Mouse (Mus musculus) heart, postnatal 0 days (tissue): Measurements from ENCODE around the gene Atcay. TPM values are rescaled to one million over a fixed set of nuclear protein-coding genes. Genes with fewer than 3 reads are reported as not detected.
A peak's percentile ranks its signal among the peaks of the same experiment; 100 is the strongest.

Experiments
- ATAC-seq: fragments of 200-750 bp; cut with Nextera tagmentation; 2 replicates; pipeline ENCODE4 v1.8.0; 2017; ENCODE audit warnings: low read depth, moderate number of reproducible peaks, moderate library complexity; ENCODE audit not compliant: insufficient read depth
- DNase-seq: peaks from one replicate; pipeline ENCODE4 v3.0.0-alpha.2; 2016; ENCODE audit warnings: low spot score
- H3K27ac ChIP-seq: fragments of 300-500 bp; sonication (generic); 2 replicates; pipeline ENCODE4 v1.5.1; 2014; ENCODE audit warnings: low read depth, mild to moderate bottlenecking
- H3K27me3 ChIP-seq: fragments of 300-500 bp; sonication (generic); 2 replicates; pipeline ENCODE4 v1.6.1; 2014; ENCODE audit warnings: low read length, mixed read lengths; ENCODE audit not compliant: control insufficient read depth, insufficient read depth
- H3K36me3 ChIP-seq: fragments of 300-500 bp; sonication (generic); replicated peaks from 2 replicates; pipeline ENCODE4 v1.6.1; 2014; ENCODE audit warnings: low read length, mixed read lengths; ENCODE audit not compliant: control insufficient read depth, insufficient read depth
- H3K4me1 ChIP-seq: fragments of 300-500 bp; sonication (generic); 2 replicates; pipeline ENCODE4 v1.6.1; 2014; ENCODE audit warnings: antibody characterized with exemption; ENCODE audit not compliant: control insufficient read depth, insufficient read depth
- H3K4me2 ChIP-seq: fragments of 300-500 bp; sonication (generic); 2 replicates; pipeline ENCODE4 v1.6.1; 2014; ENCODE audit warnings: low read depth, mild to moderate bottlenecking, low read length, moderate library complexity
- H3K4me3 ChIP-seq: fragments of 300-500 bp; sonication (generic); 2 replicates; pipeline ENCODE4 v1.5.1; 2014; ENCODE audit warnings: low read depth, low read length
- H3K9ac ChIP-seq: fragments of 300-500 bp; sonication (generic); replicated peaks from 2 replicates; pipeline ENCODE4 v1.6.1; 2014; ENCODE audit warnings: low read depth, low read length, mixed read lengths
- H3K9me3 ChIP-seq: fragments of 300-500 bp; sonication (generic); replicated peaks from 2 replicates; pipeline ENCODE4 v1.6.1; 2016; ENCODE audit warnings: low read length; ENCODE audit not compliant: control insufficient read depth
- CTCF ChIP-seq: IDR thresholded peaks from 2 replicates; pipeline ENCODE4 v1.5.1; 2016; ENCODE audit warnings: antibody characterized with exemption, control low read depth, low read depth
- EP300 ChIP-seq: IDR thresholded peaks from 2 replicates; pipeline ENCODE4 v1.6.1; 2016; ENCODE audit warnings: antibody characterized with exemption, low read depth
- WGBS: fragments of 180-500 bp; shearing (Covaris S2); extraction: QIAGEN DNeasy Blood & Tissue Kit; methylation state at CpG from one replicate; pipeline ENCODE4 v1.1.7; 2014; 5-methylcytosine and 5-hydroxymethylcytosine counted together
- polyA plus RNA-seq: library from polyadenylated mRNA; unstranded; fragments of >200 nt; fragmentation: Nextera tagmentation; extraction: Ambion mirVana; gene quantifications from 2 replicates; pipeline ENCODE4 v1.2.1, GENCODE M21; 2015
- total RNA-seq: library from RNA; depleted of rRNA; stranded (reverse); fragments of >200 nt; gene quantifications from 2 replicates; pipeline ENCODE4 v1.2.3, GENCODE M21; 2014; ENCODE audit warnings: low replicate concordance

Gene Atcay
- total and polyA plus RNA-seq, 2 experiments from 2014 or later, result 0.25 TPM; not detected in 1

DNA sequence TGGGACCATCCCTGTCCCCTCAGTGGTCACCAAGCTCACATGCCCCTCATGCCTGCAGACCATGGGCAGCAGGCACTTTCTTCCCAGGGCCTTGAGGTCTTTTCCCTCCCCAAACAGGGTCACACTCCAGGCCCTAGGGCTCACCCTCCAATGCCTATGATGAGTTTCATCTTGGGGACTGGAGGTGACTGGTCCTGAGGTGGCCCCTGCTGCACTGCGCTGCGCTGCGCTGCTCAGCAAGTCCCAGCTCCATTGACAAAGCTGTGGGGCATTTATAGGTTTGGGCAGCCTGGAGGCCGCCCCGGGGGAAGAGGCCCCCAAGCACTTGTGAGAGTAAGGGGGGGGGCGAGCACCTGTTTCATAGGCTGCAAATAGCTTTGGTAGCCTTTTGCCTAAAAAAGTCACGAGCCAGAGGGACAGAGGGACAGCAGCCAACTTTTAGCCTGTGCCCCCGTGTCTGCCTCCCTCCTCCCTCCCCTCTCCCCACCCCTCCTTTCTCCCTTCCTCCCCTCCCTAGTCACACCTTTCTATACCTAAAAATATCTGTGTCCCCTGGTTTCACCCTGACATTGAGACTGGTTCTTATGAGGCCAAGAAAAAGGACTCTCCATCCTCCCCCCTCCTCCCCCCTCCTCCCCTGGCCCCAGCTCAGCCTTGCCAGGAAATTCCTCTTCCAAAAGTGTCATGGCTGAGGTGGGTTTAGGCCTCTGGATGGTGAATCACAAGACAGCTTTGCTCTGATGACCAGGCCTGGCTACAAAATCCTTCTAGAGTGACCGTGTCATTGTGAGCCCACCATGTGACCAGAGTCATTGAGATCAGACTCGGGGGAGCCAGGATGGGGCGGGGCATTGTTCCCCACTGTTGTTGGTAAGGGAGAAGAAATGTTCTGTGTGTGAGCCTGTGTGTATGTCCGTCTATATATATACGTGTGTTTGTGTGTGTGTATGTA lies 28.6 kb downstream of the Atcay start, which contains the start of gene Nmrk2:
Gene Nmrk2 (minus strand): TSS at position 245 of the 952 bp plus-strand sequence.
- Histone ChIP-seq H3K9me3 (no peaks in the 10 kb centered on the region), H3K4me3 (no peak within 1 kb of the TSS), H3K4me1 (peaks cover 29% of the 10 kb centered on the region), H3K9ac (peak within 1 kb of the TSS; percentile 47), H3K36me3 (no peaks in the 10 kb centered on the region), H3K27me3 (no peaks in the 10 kb centered on the region), H3K4me2 (peak within 1 kb of the TSS; percentile 19), H3K27ac (peak within 1 kb of the TSS; percentile 98)
- ATAC-seq (peak; percentile 57), DNase-seq (peak; percentile 93)
- TF ChIP-seq EP300, result peak; percentile 95
- 0 out of 2 replicates have a peak, but pooled peaks have one; percentile 2 for TF ChIP-seq CTCF
- WGBS, result 31% methylated on average over 13 of the region's 13 CpGs

DNA sequence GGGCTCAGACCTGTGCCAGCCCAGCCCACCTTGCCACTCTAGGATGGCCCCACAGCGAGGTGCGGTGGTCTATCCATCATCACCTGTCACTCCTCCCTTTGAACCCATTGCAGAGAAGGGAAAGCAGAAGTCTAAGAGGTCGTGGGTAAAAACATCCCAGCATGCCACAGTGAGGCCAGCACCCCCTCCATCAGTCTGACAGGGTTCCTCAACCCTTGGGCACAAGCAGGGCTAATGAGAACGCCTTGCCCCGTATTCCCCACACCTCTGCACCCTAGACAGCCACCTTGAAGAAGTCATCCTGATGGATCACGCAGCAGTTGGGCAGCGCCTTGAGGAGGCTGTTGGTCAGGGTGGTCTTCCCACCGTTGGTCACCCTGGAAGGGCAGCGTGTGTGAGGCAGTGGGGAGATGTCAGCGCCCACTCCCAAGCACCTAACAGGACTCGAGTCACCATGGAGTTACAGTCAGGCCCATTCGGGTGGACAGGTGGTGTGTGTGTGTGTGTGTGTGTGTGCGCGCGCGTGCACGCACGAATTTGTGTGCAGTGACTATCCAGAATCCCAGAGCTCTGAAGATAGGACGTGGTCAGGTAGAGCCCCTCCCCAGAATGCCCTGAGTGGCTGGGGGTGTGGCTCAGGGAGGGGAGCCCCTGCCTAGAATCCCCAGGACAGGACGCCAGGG lies 29.9 kb downstream of the Atcay start:
- TF ChIP-seq CTCF, result no peak
- 0 out of 2 replicates have a peak, but pooled peaks have one; percentile 19 for TF ChIP-seq EP300
- WGBS, result 50% methylated on average over 20 of the region's 20 CpGs
- Histone ChIP-seq H3K9me3 (no peaks in the 10 kb centered on the region), H3K27me3 (no peaks in the 10 kb centered on the region), H3K4me1 (peaks cover 29% of the 10 kb centered on the region), H3K36me3 (no peaks in the 10 kb centered on the region), H3K9ac (peak overlapping the region; percentile 47), H3K4me3 (no peak overlapping the region), H3K4me2 (0 out of 2 replicates have a peak overlapping the region, but pooled peaks have one; percentile 12), H3K27ac (peak overlapping the region; percentile 98)
- DNase-seq, result peak; percentile 12
- ATAC-seq, result no peak

- TF ChIP-seq CTCF (no peak), EP300 (no peak)
- H3K4me3 ChIP-seq, result no peak overlapping the region
- peak overlapping the region; percentile 28 for H3K4me2 ChIP-seq
- WGBS, result 63% methylated on average over 13 of the region's 13 CpGs
- H3K36me3 ChIP-seq, result no peaks in the 10 kb centered on the region
- H3K4me1 ChIP-seq, result peaks cover 29% of the 10 kb centered on the region
- H3K27ac ChIP-seq, result peak overlapping the region; percentile 98
- peak; percentile 9 for DNase-seq
- H3K9me3 ChIP-seq, result no peaks in the 10 kb centered on the region
- no peaks in the 10 kb centered on the region for H3K27me3 ChIP-seq
- peak overlapping the region; percentile 47; the same call in 1 of the 2 replicates for H3K9ac ChIP-seq
- ATAC-seq, result no peak
These were observed 30.5 kb downstream of the Atcay start for GRCm38 (mm10) chr10:81200141-81200540.

DNA sequence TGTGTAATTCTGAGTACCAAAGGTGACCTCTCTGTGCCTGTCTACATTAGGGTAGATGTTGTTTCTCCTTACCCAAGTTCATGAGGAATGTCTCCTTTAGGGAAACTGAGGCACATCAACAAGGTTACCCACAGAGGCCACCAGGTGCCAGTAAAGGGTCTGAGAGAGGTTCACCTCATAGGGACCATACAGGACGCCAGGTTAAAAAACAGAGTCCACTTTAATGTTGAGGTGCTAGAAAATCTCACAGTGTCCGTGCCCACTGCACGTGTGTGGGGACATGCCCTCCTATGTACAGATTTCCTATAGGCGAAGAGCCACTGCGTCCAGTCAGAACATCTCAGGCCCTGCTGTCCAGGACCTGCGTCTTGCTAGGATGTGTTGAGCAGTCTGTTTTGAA lies 31.6 kb downstream of the Atcay start:
- WGBS, result 75% methylated on average over 6 of the region's 6 CpGs
- no peak for DNase-seq
- TF ChIP-seq CTCF (no peak), EP300 (no peak)
- Histone ChIP-seq H3K36me3 (no peaks in the 10 kb centered on the region), H3K9me3 (no peaks in the 10 kb centered on the region), H3K9ac (peak overlapping the region; percentile 47), H3K4me1 (peaks cover 27% of the 10 kb centered on the region), H3K4me3 (no peak overlapping the region), H3K4me2 (peak overlapping the region; percentile 28; the same call in 1 of the 2 replicates), H3K27ac (peak overlapping the region; percentile 98), H3K27me3 (no peaks in the 10 kb centered on the region)
- ATAC-seq, result no peak

DNA sequence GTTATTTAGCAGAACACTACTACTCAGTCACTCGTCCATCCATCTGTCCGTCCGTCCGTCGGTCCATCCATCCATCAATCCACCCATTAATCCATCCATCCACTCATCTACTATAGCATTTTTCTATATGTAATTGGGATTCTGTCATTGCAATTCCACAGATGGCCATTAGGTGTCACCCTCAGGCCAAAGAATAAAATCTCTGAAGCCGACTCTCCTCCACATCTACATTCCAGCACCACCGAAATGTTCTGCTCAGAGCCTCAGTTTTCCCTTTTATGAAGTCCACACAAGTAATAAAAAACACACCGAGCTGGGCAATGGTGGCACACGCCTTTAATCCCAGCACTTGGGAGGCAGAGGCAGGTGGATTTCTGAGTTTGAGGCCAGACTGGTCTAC lies 32.4 kb downstream of the Atcay start:
- H3K4me2 ChIP-seq, result no peak overlapping the region
- no peaks in the 10 kb centered on the region for H3K27me3 ChIP-seq
- H3K4me1 ChIP-seq, result peaks cover 21% of the 10 kb centered on the region
- no peaks in the 10 kb centered on the region for H3K9me3 ChIP-seq
- no peak overlapping the region for H3K9ac ChIP-seq
- no peaks in the 10 kb centered on the region for H3K36me3 ChIP-seq
- 2% methylated on average over 9 of the region's 9 CpGs for WGBS
- TF ChIP-seq EP300 (no peak), CTCF (peak; percentile 77)
- peak overlapping the region; percentile 98 for H3K27ac ChIP-seq
- ATAC-seq, result no peak
- H3K4me3 ChIP-seq, result no peak overlapping the region
- peak; percentile 76 for DNase-seq
